Mouse (Mus musculus): Measurements from ENCODE around the gene Acot4. TPM values are rescaled to one million over a fixed set of nuclear protein-coding genes. Genes with fewer than 3 reads are reported as not detected.
"Not testable (repeated sequence)": the region's sequence is repeated elsewhere in the genome, so short reads cannot be mapped to it uniquely, and the experiment has no call there.

The Acot4 gene
- polyA plus RNA-seq, 1 experiment from 2014 or later, result 0.46 TPM

GRCm38 (mm10) chr12:84094666-84095065 lies 56.5 kb downstream of the Acot4 start:
- H3K27ac ChIP-seq (replicated peaks; ENCODE audit: low read depth, low read length); H3K9me3 ChIP-seq (replicated peaks; ENCODE audit: control insufficient read depth, low read length); H3K4me1 ChIP-seq (ENCODE audit: control insufficient read depth, insufficient read depth, low read length); H3K4me3 ChIP-seq (ENCODE audit: low read depth, low read length); DNase-seq (ENCODE audit: low spot score); H3K4me2 ChIP-seq (ENCODE audit: low read depth, low read length); H3K27me3 ChIP-seq (ENCODE audit: control insufficient read depth, insufficient read depth, low read length); H3K36me3 ChIP-seq (replicated peaks; ENCODE audit: control insufficient read depth, insufficient read depth, low read depth, low read length); H3K9ac ChIP-seq (replicated peaks; ENCODE audit: low read length); ATAC-seq (replicated peaks; ENCODE audit: insufficient number of reproducible peaks, low FRiP score, low TSS enrichment, low read depth): not testable (repeated sequence)
- WGBS, result 84% methylated on average over 5 of the region's 5 CpGs

Other genes starting within 250 kb of the Acot4 start
- 30.7 and 36.0 TPM in 2 replicates for gene Numb, start 116.4 kb upstream of the Acot4 start, polyA plus RNA-seq (2014; fragmentation: Nextera tagmentation; extraction: Ambion mirVana)
- 15.0 and 17.4 TPM in 2 replicates for gene Riox1, start 87.8 kb upstream of the Acot4 start, polyA plus RNA-seq (2014; fragmentation: Nextera tagmentation; extraction: Ambion mirVana)
- gene Heatr4, start 53.5 kb upstream of the Acot4 start, polyA plus RNA-seq (2014; fragmentation: Nextera tagmentation; extraction: Ambion mirVana), result not detected in 2 replicates
- 10.8 and 12.9 TPM in 2 replicates for gene Acot2, start 50.5 kb upstream of the Acot4 start, polyA plus RNA-seq (2014; fragmentation: Nextera tagmentation; extraction: Ambion mirVana)
- gene Acot1, start 28.9 kb upstream of the Acot4 start, polyA plus RNA-seq (2014; fragmentation: Nextera tagmentation; extraction: Ambion mirVana), result 36.0 and 41.3 TPM in 2 replicates
- not detected in 2 replicates for gene Gm49366, start 556 bp downstream of the Acot4 start, polyA plus RNA-seq (2014; fragmentation: Nextera tagmentation; extraction: Ambion mirVana)
- 0.15 and 0.24 TPM in 2 replicates for gene Acot3, start 13.8 kb downstream of the Acot4 start, polyA plus RNA-seq (2014; fragmentation: Nextera tagmentation; extraction: Ambion mirVana)
- gene Acot5, start 30.9 kb downstream of the Acot4 start, polyA plus RNA-seq (2014; fragmentation: Nextera tagmentation; extraction: Ambion mirVana), result not detected in 2 replicates
- gene Acot6, start 62.3 kb downstream of the Acot4 start, polyA plus RNA-seq (2014; fragmentation: Nextera tagmentation; extraction: Ambion mirVana), result 1.0 and 1.7 TPM in 2 replicates
- 3.9 and 6.8 TPM in 2 replicates for gene Dnal1, start 76.0 kb downstream of the Acot4 start, polyA plus RNA-seq (2014; fragmentation: Nextera tagmentation; extraction: Ambion mirVana)
- 0.88 and 1.0 TPM in 2 replicates for gene Pnma1, start 110.1 kb downstream of the Acot4 start, polyA plus RNA-seq (2014; fragmentation: Nextera tagmentation; extraction: Ambion mirVana)
- 3.6 and 4.1 TPM in 2 replicates for gene Elmsan1, start 180.5 kb downstream of the Acot4 start, polyA plus RNA-seq (2014; fragmentation: Nextera tagmentation; extraction: Ambion mirVana)
- gene Ptgr2, start 246.9 kb downstream of the Acot4 start, polyA plus RNA-seq (2014; fragmentation: Nextera tagmentation; extraction: Ambion mirVana), result 12.9 and 14.7 TPM in 2 replicates